Mouse (Mus musculus): ENCODE data around the gene Med20. TPM values are rescaled to one million over a fixed set of nuclear protein-coding genes. Genes with fewer than 3 reads are reported as not detected.
A peak's percentile ranks its signal among the peaks of the same experiment; 100 is the strongest.
"Not testable (repeated sequence)": the region's sequence is repeated elsewhere in the genome, so short reads cannot be mapped to it uniquely, and the experiment has no call there.

Med20 gene
- polyA plus RNA-seq, 1 experiment from 2014 or later: 41.2 TPM

DNA sequence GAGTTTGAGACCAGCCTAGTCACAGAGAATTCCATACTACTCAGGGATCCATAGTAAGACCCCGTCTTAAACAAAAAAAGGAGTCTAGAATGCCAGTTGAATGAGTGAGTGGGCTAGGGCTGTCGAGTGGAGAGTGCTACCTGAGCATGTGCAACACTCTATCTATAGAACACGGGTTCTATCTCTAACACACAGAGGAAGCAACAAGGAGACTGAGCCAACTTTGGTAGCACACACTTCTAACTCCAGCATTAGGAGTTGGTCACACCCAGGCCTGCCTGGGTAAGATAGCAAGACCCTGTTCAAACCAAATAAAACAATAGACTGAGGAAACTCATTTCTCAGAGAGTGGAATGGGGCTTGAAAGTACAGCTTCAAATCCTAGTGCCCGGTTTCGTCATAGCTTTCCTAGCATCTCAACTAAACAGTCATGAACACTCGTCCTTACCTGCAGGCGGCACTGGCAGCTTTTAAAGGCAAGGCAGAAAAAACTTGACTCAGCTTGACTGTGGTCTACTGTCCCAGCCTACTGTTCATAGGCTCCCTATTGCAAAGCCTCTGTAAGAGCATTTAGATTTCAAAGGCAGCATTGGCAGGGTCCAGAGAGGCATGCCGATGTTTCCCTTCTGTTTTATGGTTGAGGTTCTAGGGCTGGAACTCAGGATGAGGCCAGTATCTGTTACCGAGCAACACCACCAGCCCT lies 6.4 kb downstream of the Med20 start:
- no peak for DNase-seq (ENCODE audit: low spot score, missing footprints)
- H3K4me2 ChIP-seq: no peak overlapping the region
- H3K4me1 ChIP-seq (ENCODE audit: control insufficient read depth, insufficient read depth, low read length): peaks cover 2% of the 10 kb centered on the region; the same call in 1 of the 2 replicates
- no peak overlapping the region for H3K4me3 ChIP-seq (ENCODE audit: low read depth, low read length)
- H3K27ac ChIP-seq (ENCODE audit: low read depth, low read length): no peak overlapping the region
- H3K9ac ChIP-seq (ENCODE audit: low read length): no peak overlapping the region
- peaks cover 7% of the 10 kb centered on the region for H3K36me3 ChIP-seq (ENCODE audit: control insufficient read depth, insufficient read depth, low read length)
- H3K27me3 ChIP-seq (ENCODE audit: control insufficient read depth, insufficient read depth, low read length): no peaks in the 10 kb centered on the region
- ATAC-seq (ENCODE audit: low FRiP score): no peak
- H3K9me3 ChIP-seq (ENCODE audit: control insufficient read depth, low read length): no peaks in the 10 kb centered on the region
- 90% methylated on average over 9 of the region's 9 CpGs for WGBS

DNA sequence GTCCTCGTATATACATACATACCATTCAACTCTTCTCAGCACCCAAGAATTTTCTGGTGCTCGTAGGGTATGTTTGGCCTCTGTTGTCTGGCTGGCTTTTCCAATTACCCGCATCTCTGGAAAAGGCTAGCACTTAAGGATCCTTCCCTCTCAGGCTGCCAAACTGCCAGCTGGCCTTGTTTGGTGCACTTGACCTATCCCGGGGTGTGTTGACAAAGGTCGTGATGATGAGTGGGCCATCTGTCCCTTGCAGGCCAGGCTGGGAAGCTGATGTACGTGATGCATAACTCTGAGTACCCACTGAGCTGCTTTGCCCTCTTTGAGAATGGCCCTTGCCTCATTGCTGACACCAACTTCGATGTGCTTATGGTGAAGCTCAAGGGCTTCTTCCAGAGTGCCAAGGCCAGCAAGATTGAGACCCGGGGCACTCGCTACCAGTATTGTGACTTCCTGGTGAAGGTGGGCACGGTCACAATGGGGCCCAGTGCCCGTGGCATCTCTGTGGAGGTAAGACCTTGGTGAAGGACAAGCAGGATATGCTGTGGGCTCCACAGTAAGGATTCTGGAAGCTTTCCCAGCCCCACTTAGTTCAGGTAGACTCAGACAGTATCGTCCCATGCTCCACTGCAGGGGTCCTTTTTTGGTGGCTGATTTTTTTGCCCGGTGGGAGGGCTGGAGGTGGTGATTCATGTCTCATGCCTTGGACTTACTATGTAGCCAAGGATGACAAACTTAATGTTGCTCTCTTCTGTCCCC lies 7.4 kb downstream of the Med20 start:
- H3K27ac ChIP-seq (ENCODE audit: low read depth, low read length): no peak overlapping the region
- no peaks in the 10 kb centered on the region for H3K4me1 ChIP-seq (ENCODE audit: control insufficient read depth, insufficient read depth, low read length)
- H3K4me2 ChIP-seq: no peak overlapping the region
- H3K27me3 ChIP-seq (ENCODE audit: control insufficient read depth, insufficient read depth, low read length): no peaks in the 10 kb centered on the region
- peaks cover 15% of the 10 kb centered on the region for H3K36me3 ChIP-seq (ENCODE audit: control insufficient read depth, insufficient read depth, low read length)
- WGBS: 91% methylated on average over 13 of the region's 13 CpGs
- H3K9ac ChIP-seq (ENCODE audit: low read length): no peak overlapping the region
- ATAC-seq (ENCODE audit: low FRiP score) (no peak), DNase-seq (ENCODE audit: low spot score, missing footprints) (no peak)
- H3K9me3 ChIP-seq (ENCODE audit: control insufficient read depth, low read length): no peaks in the 10 kb centered on the region
- H3K4me3 ChIP-seq (ENCODE audit: low read depth, low read length): no peak overlapping the region

- H3K4me1 ChIP-seq (ENCODE audit: control insufficient read depth, insufficient read depth, low read length): no peaks in the 10 kb centered on the region
- H3K4me2 ChIP-seq: no peak overlapping the region
- no peaks in the 10 kb centered on the region for H3K9me3 ChIP-seq (ENCODE audit: control insufficient read depth, low read length)
- 91% methylated on average over 14 of the region's 14 CpGs for WGBS
- H3K36me3 ChIP-seq (ENCODE audit: control insufficient read depth, insufficient read depth, low read length): peaks cover 15% of the 10 kb centered on the region
- H3K9ac ChIP-seq (ENCODE audit: low read length): no peak overlapping the region
- no peak overlapping the region for H3K27ac ChIP-seq (ENCODE audit: low read depth, low read length)
- ATAC-seq (ENCODE audit: low FRiP score): no peak
- no peak overlapping the region for H3K4me3 ChIP-seq (ENCODE audit: low read depth, low read length)
- no peaks in the 10 kb centered on the region for H3K27me3 ChIP-seq (ENCODE audit: control insufficient read depth, insufficient read depth, low read length)
- DNase-seq (ENCODE audit: low spot score, missing footprints): no peak
These were observed 11.7 kb downstream of the Med20 start for GRCm38 (mm10) chr17:47622912-47623554.

- H3K27ac ChIP-seq (ENCODE audit: low read depth, low read length); H3K4me2 ChIP-seq; DNase-seq (ENCODE audit: low spot score, missing footprints); H3K9me3 ChIP-seq (ENCODE audit: control insufficient read depth, low read length); ATAC-seq (ENCODE audit: low FRiP score); H3K27me3 ChIP-seq (ENCODE audit: control insufficient read depth, insufficient read depth, low read length); H3K9ac ChIP-seq (ENCODE audit: low read length); H3K4me3 ChIP-seq (ENCODE audit: low read depth, low read length); H3K4me1 ChIP-seq (ENCODE audit: control insufficient read depth, insufficient read depth, low read length): not testable (repeated sequence)
- H3K36me3 ChIP-seq (ENCODE audit: control insufficient read depth, insufficient read depth, low read length): peaks cover 15% of the 10 kb centered on the region
- 100% methylated on average over 4 of the region's 5 CpGs for WGBS
These were observed 13.2 kb downstream of the Med20 start for GRCm38 (mm10) chr17:47624572-47624971.

- Histone ChIP-seq H3K4me3 (ENCODE audit: low read depth, low read length) (no peak overlapping the region), H3K9ac (ENCODE audit: low read length) (no peak overlapping the region), H3K36me3 (ENCODE audit: control insufficient read depth, insufficient read depth, low read length) (peaks cover 15% of the 10 kb centered on the region), H3K27ac (ENCODE audit: low read depth, low read length) (no peak overlapping the region), H3K4me1 (ENCODE audit: control insufficient read depth, insufficient read depth, low read length) (0 out of 2 replicates have a peak, but pooled peaks cover 4% of the 10 kb centered on the region), H3K4me2 (no peak overlapping the region), H3K9me3 (ENCODE audit: control insufficient read depth, low read length) (no peaks in the 10 kb centered on the region), H3K27me3 (ENCODE audit: control insufficient read depth, insufficient read depth, low read length) (no peaks in the 10 kb centered on the region)
- DNase-seq (ENCODE audit: low spot score, missing footprints): no peak
- WGBS: 94% methylated on average over 2 of the region's 2 CpGs
- ATAC-seq (ENCODE audit: low FRiP score): no peak
These were observed 13.7 kb downstream of the Med20 start for GRCm38 (mm10) chr17:47625088-47625487.

- Histone ChIP-seq H3K4me2 (no peak overlapping the region), H3K9ac (ENCODE audit: low read length) (no peak overlapping the region), H3K4me1 (ENCODE audit: control insufficient read depth, insufficient read depth, low read length) (peaks cover 13% of the 10 kb centered on the region), H3K27ac (ENCODE audit: low read depth, low read length) (no peak overlapping the region), H3K9me3 (ENCODE audit: control insufficient read depth, low read length) (no peaks in the 10 kb centered on the region), H3K4me3 (ENCODE audit: low read depth, low read length) (no peak overlapping the region), H3K36me3 (ENCODE audit: control insufficient read depth, insufficient read depth, low read length) (peaks cover 15% of the 10 kb centered on the region), H3K27me3 (ENCODE audit: control insufficient read depth, insufficient read depth, low read length) (no peaks in the 10 kb centered on the region)
- 94% methylated on average over 5 of the region's 5 CpGs for WGBS
- ATAC-seq (ENCODE audit: low FRiP score) (no peak), DNase-seq (ENCODE audit: low spot score, missing footprints) (no peak)
These were observed 14.6 kb downstream of the Med20 start for GRCm38 (mm10) chr17:47626031-47626430.

GRCm38 (mm10) chr17:47627791-47628190 lies 16.4 kb downstream of the Med20 start:
- ATAC-seq (ENCODE audit: low FRiP score) (no peak), DNase-seq (ENCODE audit: low spot score, missing footprints) (no peak)
- H3K4me2 ChIP-seq: no peak overlapping the region
- peaks cover 14% of the 10 kb centered on the region; the same call in 1 of the 2 replicates for H3K36me3 ChIP-seq (ENCODE audit: control insufficient read depth, insufficient read depth, low read length)
- WGBS: 80% methylated on average over 2 of the region's 2 CpGs
- H3K9ac ChIP-seq (ENCODE audit: low read length): no peak overlapping the region
- no peaks in the 10 kb centered on the region for H3K9me3 ChIP-seq (ENCODE audit: control insufficient read depth, low read length)
- no peak overlapping the region for H3K27ac ChIP-seq (ENCODE audit: low read depth, low read length)
- peaks cover 27% of the 10 kb centered on the region for H3K4me1 ChIP-seq (ENCODE audit: control insufficient read depth, insufficient read depth, low read length)
- no peaks in the 10 kb centered on the region for H3K27me3 ChIP-seq (ENCODE audit: control insufficient read depth, insufficient read depth, low read length)
- H3K4me3 ChIP-seq (ENCODE audit: low read depth, low read length): no peak overlapping the region

- peak overlapping the region; percentile 94 for H3K27ac ChIP-seq (ENCODE audit: low read depth, low read length)
- H3K4me3 ChIP-seq (ENCODE audit: low read depth, low read length): peak overlapping the region; percentile 72
- peaks cover 27% of the 10 kb centered on the region for H3K4me1 ChIP-seq (ENCODE audit: control insufficient read depth, insufficient read depth, low read length)
- WGBS: under 1% methylated on average over 62 of the region's 63 CpGs
- H3K4me2 ChIP-seq: peak overlapping the region; percentile 90
- DNase-seq (ENCODE audit: low spot score, missing footprints) (peak; percentile 99), ATAC-seq (ENCODE audit: low FRiP score) (peak; percentile 95)
- no peaks in the 10 kb centered on the region for H3K27me3 ChIP-seq (ENCODE audit: control insufficient read depth, insufficient read depth, low read length)
- peaks cover 3% of the 10 kb centered on the region; the same call in 1 of the 2 replicates for H3K36me3 ChIP-seq (ENCODE audit: control insufficient read depth, insufficient read depth, low read length)
- no peaks in the 10 kb centered on the region for H3K9me3 ChIP-seq (ENCODE audit: control insufficient read depth, low read length)
- H3K9ac ChIP-seq (ENCODE audit: low read length): peak overlapping the region; percentile 88
These were observed 17.7 kb downstream of the Med20 start for GRCm38 (mm10) chr17:47628851-47629676.
